Mouse (Mus musculus): ENCODE data around the gene A630001G21Rik. TPM values are rescaled to one million over a fixed set of nuclear protein-coding genes. Genes with fewer than 3 reads are reported as not detected.

Gene A630001G21Rik
- total RNA-seq, 2 experiments from 2014 or later: 0.98 to 1.1 TPM

DNA sequence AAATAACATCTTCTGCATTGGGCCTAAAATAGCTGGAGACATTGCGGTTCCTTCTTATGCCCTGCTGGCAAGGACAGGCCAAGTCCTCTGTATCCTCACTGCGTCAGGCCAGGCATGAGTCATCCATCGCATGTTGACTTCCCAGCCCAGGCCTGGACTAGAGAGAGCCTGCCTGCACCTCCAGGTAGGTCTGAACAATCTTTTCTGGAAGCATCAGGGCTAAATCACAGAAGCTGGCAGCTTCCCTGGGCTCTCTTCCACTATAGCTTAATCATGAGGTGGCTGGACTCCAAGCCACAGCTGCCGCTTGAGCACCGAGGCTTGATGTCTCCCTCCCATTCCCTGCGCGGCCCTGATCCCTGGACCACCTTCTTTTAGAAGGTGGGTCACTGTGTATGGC, 3.3 kb downstream of the A630001G21Rik start:
- DNase-seq (ENCODE audit: low spot score in 2 of 2): no peak

DNA sequence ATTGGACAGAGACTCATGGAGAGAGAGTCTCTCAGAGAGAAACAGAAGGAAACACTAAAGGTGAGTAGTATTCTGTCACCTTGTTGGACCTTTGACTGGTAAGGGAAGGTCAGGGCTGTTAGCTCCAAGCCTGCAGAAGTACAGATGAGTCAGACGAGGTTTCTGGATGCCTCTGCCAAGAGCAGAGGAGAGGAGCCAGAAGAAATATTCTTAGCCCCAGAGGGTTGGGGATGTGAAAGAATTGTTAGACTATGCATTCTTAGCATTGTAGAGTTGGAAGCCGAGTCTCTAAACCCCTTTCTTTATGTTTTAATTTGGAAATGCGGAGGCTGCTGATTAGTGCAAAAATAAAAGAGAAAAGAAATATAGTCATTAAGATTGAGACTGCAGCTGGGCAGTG, 6.5 kb downstream of the A630001G21Rik start:
- no peak for DNase-seq (ENCODE audit: low spot score in 2 of 2)

DNA sequence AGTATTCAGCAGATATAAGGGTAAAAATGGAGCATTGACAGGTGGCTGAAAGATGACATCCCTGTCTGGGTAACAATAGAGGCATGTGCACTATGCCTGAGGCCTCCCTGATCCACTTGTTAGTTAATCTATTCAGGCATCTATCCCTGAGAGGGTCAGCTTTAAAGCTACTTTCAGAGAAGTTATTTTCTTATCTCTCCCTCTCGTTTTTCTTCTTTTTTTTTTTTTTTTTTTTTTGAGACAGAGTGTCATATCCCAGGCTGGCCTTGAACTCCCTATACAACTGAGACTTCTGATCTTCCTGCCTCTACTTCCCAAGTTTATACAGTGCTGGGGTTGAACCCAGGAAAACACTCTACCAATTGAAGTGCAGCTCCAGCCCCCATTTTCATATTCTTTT, 10.7 kb downstream of the A630001G21Rik start:
- no peak for DNase-seq (ENCODE audit: low spot score in 2 of 2)

DNA sequence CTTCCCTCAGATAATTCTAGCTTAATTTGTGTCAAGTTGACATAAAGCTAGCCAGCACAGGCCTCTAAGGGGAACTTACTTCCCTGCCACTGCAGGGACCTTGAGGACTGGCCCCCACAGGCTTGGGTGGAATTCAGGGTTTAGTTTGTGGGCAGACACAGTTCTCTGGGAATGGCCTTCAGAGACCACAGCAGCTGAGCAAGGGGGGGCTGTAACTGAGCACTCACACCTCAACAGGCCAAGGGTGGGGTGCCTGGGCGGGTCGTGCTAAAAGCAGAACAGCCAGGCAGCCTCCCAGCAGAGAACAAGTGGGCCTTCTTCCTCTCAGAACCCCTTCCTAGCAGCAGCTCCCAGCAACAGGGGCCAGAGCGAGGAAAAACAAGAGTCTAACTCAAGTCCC, 12.3 kb downstream of the A630001G21Rik start:
- no peak for DNase-seq (ENCODE audit: low spot score in 2 of 2)

DNA sequence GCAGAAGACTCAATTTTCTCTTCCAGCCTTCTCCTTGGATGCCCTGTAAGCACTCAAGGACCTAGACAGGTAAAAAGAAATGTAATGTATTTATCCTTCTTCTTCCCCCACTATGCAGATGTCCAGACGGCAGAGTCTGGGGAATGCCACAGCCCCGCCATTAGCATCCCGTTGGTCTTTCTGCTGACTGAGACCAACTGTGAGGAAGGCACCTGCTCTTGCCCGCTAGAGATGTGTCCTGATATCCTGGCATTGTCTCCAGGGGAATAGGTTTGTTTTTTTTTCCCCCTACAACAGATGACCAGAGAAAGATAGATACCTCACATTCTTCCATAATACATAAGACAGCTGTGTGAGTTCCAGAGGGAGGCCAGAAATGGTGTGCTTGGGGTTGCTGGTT, 14.2 kb downstream of the A630001G21Rik start:
- DNase-seq (ENCODE audit: low spot score in 2 of 2): no peak

DNA sequence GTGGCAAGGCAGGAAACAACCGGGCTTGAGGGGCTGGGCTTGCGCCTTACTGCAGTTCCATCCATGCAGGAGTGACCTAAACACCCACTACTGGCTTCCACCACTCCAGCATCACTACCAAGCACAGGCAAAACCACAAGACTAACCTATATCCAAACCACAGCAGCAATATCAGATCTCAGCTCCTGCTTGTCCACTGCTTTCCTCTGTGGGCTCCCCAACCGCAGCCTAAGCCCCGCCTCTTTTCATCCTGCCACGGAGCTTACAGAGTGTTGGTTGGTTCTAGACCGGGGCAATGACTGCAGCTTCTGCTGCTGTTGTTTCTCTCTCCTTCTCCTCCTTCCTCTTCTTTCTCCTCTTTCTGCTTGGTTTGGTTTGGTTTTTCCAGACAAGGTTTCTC, 15.1 kb downstream of the A630001G21Rik start:
- DNase-seq (ENCODE audit: low spot score in 2 of 2): no peak

DNA sequence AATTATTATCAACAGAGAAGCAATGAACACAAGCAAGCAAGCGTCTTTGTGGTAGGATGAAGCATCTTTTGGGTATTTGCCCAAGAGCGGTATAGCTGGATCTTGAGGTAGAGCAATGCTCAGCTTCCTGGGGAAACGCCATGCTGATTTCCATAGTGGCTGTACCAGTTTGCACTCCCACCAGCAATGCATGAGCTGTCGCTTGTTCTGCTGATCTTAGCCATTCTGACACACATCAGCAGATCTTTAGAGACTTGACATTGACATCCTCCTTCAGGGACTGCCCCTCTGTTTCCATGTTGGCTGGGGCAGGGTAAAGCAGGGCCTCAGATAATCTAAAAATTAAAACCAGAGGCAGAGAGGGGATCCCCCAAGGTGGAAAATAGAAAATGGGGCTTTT, 16.8 kb downstream of the A630001G21Rik start:
- DNase-seq (ENCODE audit: low spot score in 2 of 2): no peak

DNA sequence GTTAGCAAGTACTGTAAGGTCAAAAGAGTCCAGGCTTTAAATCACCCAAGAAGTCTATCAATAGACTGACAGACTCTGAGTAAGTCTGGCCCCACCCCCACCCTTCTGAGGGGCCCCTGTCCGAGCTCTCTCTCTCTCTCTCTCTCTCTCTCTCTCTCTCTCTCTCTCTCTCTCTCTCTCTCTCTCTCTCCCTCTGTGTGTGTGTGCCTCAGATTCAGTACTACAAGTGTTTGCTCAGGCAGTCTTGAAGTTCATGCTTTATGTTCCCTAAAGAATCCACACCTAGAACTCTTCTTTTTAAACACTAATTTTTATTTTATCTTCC, 19.5 kb downstream of the A630001G21Rik start:
- DNase-seq (ENCODE audit: low spot score in 2 of 2): no peak

DNA sequence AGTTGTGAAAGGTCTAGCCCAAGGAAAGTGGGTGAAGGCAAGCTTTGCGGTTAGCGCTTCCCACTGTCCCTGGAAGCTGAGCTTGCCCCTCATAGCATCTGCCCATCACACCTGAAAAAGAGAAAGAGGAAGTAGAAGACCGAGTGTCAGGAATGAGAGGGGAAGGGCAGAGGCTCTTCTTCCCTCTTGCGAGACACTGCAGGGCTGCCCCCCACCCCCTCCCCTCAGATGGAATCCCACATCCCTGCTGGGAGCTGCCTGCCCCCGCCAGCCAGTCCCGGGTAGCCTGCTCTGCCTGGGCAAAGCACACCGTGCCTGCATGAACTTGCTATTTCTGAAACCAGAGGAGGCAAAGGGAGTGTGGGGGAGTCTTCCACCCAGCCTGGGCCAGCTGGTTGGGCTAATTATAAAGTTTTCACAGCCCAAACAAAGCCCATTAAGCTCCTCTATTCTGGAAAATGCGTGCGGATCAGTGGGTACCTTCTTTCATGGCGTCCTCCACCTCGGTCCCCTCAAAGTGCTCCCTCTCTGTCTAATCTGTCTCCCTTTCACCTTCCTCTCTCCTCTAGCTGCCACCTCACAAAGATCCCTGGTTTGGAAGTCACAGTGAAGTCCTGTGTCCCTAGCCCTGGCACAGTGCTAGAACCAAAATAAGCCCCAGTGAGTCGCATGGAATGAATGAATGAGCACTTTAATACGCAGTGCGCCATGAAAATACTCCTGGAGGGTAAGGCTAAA, 20.0 kb downstream of the A630001G21Rik start:
- no peak for DNase-seq (ENCODE audit: low spot score in 2 of 2)

DNA sequence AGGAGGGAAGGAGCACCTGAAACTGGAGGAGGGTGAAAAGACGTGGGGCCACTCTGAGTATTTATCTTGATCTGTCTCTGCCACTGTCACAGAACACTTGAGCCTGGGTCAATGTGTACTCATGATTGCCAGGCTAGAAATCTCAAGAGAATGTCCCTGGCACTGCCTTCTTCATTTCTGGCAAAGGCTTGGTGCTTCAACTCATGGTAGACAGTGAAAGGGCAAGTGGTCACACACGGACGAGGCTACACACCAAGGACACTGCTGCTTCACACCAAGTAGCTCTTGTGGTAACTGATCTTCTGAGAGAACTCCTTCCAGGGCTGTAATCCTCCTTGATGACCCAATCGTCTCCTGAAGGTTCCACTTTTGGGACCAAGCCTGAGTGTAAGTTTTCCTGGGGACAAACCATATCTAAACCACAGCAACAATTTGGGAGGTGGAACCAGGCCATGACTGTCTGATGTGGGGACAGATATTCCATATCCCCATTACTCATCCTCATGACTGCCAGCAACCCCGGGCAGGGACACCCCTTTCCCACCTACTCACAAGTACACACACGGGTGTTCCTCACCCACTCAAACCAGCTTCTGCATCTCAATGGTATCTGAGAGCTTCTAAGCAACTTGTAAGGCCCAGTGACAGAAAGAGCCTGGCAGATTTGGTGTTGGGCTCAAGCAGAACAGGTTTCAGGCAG, 20.8 kb downstream of the A630001G21Rik start:
- no peak for DNase-seq (ENCODE audit: low spot score in 2 of 2)

DNA sequence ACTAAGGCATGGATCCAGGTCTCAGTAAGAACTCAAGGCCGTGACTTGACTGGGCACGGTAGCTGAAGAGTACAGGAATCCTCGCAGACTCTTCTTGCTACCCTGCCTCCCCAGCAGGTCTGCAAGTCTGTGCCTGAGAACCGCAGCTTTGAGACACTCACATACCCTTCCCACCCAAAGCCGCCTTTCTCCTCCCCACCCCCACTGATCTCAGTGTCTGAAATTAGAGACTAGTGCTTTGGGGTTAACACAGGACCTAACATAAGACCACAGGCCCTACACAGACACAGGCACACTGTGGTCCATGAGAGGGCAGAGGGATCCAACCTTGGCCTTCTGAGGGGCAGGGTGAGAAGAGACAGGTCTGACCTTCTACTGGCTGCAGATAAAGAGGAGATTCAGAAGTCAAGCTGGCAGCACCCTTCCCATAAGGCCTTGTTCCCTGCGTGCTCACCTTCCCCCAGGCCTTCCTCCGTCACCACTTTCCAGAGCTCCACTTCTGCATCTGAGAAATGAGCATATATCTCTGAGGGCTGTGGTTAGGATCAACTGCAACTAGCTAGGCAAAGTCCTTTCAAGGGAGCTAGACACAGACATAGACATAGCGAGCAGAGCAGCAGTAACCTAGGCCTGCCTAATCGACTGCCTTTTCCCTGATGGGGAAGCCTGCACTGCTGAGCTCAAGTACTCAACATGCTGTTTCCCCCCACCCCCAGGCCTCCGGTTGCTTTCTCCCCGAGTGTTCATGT, 26.3 kb downstream of the A630001G21Rik start:
- no peak for DNase-seq (ENCODE audit: low spot score in 2 of 2)

DNA sequence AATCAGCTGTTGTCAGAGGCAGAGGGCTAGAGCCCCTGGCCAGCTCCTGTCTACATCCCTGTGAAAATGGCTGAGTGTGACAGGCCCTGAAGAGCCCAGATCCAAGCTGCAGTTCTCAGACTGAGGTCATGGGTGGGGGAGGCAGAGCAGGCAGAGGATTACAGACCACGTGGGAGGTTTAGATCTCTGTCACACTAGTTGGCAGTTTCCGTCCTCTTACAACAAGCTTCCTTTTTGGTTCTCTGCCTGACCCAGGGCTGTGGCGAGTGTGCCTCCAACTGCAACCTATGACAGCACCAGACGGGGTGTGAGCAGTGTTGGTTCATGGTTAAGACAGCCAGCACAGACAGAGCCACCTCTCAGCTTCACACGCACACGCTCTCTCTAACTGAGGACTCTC, 26.9 kb downstream of the A630001G21Rik start:
- DNase-seq (ENCODE audit: low spot score in 2 of 2): no peak

DNA sequence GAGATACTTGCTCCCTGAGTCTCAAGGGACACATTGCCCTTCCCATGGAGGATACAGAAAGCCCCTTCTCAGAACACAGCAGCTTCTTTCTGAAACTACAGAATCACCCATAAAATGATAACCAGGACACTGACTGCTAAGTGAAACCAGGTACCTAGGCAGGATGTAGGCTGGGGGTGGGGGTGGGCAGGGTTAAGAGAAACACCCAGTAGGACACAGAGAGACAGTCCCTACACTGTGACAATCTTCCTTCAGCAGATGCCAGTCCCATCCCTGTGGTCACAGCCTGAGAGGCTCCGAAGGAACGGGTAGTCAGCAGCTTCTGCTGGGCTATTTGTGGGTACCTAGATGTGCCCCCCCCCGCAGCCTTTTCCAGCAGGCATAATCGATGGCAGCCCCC, 27.8 kb downstream of the A630001G21Rik start:
- no peak for DNase-seq (ENCODE audit: low spot score in 2 of 2)

DNA sequence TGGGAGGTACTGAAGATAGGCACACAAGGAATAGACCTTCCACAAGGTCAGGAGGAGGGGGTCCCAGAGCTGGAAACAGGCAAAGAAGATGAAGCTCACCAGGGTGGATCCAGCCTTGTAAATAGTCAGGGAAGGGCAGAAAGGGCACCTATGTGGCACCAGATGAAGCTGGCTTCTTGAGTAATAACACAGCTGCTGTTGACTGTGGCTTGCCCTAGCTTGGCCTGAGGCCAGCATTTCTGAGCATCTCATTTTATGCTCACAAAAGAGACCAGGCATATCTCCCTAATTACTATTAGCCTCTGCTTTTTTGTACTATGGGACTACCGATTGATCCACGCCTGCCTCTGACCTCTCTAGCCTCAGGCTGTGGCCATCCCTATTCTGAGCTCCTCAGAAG, 28.6 kb downstream of the A630001G21Rik start:
- DNase-seq (ENCODE audit: low spot score in 2 of 2): no peak

DNA sequence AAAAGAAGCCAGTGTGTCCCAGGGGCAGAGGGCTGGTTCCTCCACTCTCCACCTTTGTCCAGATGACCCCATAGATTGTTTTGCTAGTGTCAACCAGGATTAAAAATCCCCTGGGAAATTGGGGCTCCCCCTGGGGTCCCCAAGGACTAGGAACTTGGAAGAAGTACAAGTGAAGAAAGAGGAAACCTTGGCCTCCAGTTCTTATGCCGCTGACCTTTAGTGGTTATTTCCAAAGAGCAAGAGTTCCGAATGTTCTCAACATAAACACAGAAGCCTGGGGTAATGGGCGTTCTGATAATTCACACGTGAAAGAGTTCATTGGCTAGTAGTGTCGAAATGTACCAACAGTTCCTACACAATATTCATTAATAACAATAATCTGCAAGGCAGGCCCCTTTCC, 31.9 kb downstream of the A630001G21Rik start:
- no peak for DNase-seq (ENCODE audit: low spot score in 2 of 2)

DNA sequence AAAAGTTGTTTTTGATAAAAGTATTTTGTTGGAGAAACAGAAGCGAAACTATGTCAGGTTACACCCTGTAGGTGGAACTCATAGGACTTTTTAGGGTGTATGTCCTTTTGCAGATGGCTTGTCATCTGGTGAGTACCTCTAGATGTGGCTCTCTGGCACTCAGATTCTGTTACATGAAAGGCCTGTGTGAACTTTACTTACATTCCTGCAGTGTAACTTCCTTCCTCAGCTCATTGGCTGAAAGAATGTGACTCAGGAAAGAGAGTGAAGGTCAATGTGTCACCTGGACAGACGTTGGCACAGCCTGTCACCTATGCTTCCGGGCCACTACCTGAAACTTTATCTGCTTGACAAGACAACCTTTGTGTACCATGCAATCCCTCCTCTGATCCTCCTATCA, 33.9 kb downstream of the A630001G21Rik start:
- DNase-seq (ENCODE audit: low spot score in 2 of 2): no peak

DNA sequence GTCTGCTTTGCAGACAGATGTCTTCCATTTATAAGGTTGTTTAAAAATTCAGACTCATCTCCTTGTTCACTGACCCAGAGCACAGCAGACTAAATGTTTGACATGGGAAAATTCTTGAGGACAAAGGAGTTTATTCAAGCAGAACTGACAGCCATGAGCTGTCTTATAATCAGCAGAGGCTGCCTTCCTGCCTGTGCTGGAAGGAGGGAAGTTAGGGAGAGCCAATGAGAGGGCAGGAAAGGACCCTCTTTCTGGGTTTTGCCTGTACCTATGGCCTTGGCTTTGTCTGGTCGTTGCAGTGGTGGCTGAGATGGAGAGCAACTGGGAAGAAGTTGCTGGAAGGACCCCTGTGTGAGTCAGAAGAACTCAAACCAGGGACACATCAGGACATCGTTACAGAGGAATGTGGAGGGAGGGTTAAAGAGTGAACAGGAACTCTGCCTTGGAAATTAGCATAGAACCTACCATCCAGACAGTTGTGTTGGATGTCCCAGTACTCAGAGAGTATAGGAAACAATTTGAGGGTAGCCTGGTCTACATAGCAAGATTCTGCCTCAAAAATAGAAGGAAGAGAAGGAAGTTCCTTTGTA, 35.4 kb downstream of the A630001G21Rik start:
- DNase-seq (ENCODE audit: low spot score in 2 of 2): no peak

DNA sequence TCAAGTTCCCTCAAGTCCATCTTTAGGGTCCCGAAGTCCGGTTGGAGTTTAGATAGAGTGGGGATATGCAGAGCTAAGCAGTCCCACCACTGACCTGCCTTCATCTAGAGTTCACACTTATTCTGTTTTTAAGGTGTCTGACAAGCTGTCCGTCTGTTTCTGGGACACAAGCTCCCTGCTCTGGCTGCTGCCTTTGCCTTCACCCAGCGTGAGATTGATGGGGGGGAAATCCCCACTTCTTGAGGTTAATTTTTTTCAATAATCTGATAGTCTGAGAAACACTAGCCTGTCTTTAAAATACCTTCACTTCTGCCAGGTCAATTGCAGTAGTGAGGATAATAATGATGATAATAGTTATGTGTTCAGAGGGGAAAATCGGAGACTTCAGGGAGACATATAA, 36.1 kb downstream of the A630001G21Rik start:
- DNase-seq (ENCODE audit: low spot score in 2 of 2): no peak

DNA sequence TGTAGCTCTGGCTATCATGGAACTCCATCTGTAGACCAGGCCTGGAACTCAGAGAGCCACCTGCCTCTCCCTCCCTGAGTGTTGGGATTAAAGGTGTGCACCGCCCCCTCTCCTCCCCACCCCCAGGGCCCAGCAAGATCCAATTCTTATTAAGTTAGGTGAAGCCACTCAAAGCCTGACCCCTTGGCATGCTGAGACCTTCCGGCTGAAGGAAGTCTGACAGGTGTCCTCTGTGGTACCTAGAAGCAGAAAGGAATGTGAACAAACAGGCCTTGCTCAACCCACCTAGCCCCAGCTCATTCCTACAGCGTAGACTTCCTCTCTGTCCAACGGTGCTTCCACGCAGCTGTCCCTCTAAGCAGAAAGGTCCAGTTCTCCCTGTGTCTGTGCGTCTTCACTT, 37.5 kb downstream of the A630001G21Rik start:
- no peak for DNase-seq (ENCODE audit: low spot score in 2 of 2)

DNA sequence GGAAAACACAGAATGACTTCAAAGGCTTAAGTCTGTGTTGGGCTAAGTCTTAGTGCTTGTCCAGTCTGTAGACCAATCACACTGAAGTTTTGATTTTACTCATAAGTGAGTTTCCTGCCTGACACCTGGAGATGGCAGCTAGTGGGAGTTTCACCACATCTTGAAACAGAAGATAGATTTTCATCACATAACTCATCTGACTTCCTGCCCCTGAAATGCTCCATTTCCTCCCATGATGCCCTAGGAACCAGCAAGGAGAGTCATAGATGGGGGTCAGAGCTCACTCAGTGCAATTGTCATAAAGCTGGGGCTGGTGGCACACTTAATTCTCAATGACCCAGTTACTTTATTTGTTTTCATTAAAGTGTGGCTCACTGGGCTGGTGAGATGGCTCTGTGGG, 38.6 kb downstream of the A630001G21Rik start:
- DNase-seq (ENCODE audit: low spot score in 2 of 2): no peak

DNA sequence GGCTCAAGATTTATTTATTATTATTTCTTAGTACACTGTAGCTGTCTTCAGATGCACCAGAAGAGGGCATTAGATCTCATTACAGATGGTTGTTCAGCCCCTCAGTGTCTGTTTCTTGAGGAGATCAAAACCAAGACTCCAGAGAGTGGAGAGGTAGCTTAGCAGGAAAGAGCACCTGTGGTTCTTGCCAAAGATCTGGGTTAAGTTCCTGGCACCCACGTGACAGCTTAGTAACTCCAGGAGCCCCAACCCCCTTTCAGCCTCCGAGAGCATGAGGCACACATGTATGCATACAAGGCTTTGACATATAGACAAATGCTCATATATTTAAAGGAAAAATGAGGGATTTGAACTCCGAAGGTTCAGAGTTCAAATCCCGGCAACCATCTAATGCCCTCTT, 39.4 kb downstream of the A630001G21Rik start:
- no peak for DNase-seq (ENCODE audit: low spot score in 2 of 2)
